Mouse (Mus musculus): Measurements from ENCODE around the gene Gaa.

GRCm38 (mm10) chr11:119234770-119235169, 32.9 kb upstream of the Gaa start:
- TF ChIP-seq EP300 (IDR thresholded peaks at IDR 0.05; ENCODE audit: low read depth): no peak
- no peak for TF ChIP-seq CTCF (IDR thresholded peaks at IDR 0.05; ENCODE audit: low read depth)
